Mouse (Mus musculus) stomach, postnatal 0 days (tissue): ENCODE data around the gene Syt1. TPM values are rescaled to one million over a fixed set of nuclear protein-coding genes. Genes with fewer than 3 reads are reported as not detected.

Source experiments
- ATAC-seq: fragments of 200-750 bp; cut with Nextera tagmentation; 2 replicates; pipeline ENCODE4 v1.8.0; 2017; ENCODE audit not compliant: low FRiP score, low TSS enrichment
- DNase-seq: peaks from one replicate; pipeline ENCODE4 v3.0.0-alpha.2; 2016; ENCODE audit warnings: low spot score
- H3K27ac ChIP-seq: fragments of 300-500 bp; sonication (generic); replicated peaks from 2 replicates; pipeline ENCODE4 v1.5.1; 2014; ENCODE audit warnings: mild to moderate bottlenecking, control low read depth
- H3K27me3 ChIP-seq: fragments of 300-500 bp; sonication (generic); 2 replicates; pipeline ENCODE4 v1.6.1; 2014; ENCODE audit warnings: low read length; ENCODE audit not compliant: control insufficient read depth, insufficient read depth
- H3K36me3 ChIP-seq: fragments of 300-500 bp; sonication (generic); 2 replicates; pipeline ENCODE4 v1.6.1; 2014; ENCODE audit warnings: low read length, mixed read lengths; ENCODE audit not compliant: control insufficient read depth, insufficient read depth
- H3K4me1 ChIP-seq: fragments of 300-500 bp; sonication (generic); replicated peaks from 2 replicates; pipeline ENCODE4 v1.6.1; 2014; ENCODE audit warnings: antibody characterized with exemption; ENCODE audit not compliant: control insufficient read depth, insufficient read depth
- H3K4me2 ChIP-seq: fragments of 300-500 bp; sonication (generic); replicated peaks from 2 replicates; pipeline ENCODE4 v1.6.1; 2014; ENCODE audit warnings: low read depth, mild to moderate bottlenecking, control low read depth, moderate library complexity
- H3K4me3 ChIP-seq: fragments of 300-500 bp; sonication (generic); 2 replicates; pipeline ENCODE4 v1.5.1; 2014; ENCODE audit warnings: low read depth, low read length, control low read depth
- H3K9ac ChIP-seq: fragments of 300-500 bp; sonication (generic); 2 replicates; pipeline ENCODE4 v1.6.1; 2014; ENCODE audit warnings: mild to moderate bottlenecking, low read length, control low read depth, mixed read lengths
- H3K9me3 ChIP-seq: fragments of 300-500 bp; sonication (generic); 2 replicates; pipeline ENCODE4 v1.6.1; 2016; ENCODE audit warnings: low read length; ENCODE audit not compliant: control insufficient read depth
- CTCF ChIP-seq: IDR thresholded peaks from 2 replicates; pipeline ENCODE4 v1.5.1; 2016; ENCODE audit warnings: antibody characterized with exemption, low read depth, mild to moderate bottlenecking, moderate library complexity
- EP300 ChIP-seq: optimal IDR thresholded peaks from 2 replicates; pipeline ENCODE3; 2016; ENCODE audit warnings: antibody characterized with exemption
- WGBS: fragments of 180-500 bp; shearing (Covaris S2); extraction: QIAGEN DNeasy Blood & Tissue Kit; methylation state at CpG from one replicate; pipeline ENCODE4 v1.1.7; 2014; 5-methylcytosine and 5-hydroxymethylcytosine counted together
- polyA plus RNA-seq: library from polyadenylated mRNA; unstranded; fragments of >200 nt; fragmentation: Nextera tagmentation; extraction: Ambion mirVana; gene quantifications from 2 replicates; pipeline ENCODE4 v1.2.1, GENCODE M21; 2015

The Syt1 gene
- polyA plus RNA-seq, 1 experiment from 2014 or later, result 3.5 TPM

DNA sequence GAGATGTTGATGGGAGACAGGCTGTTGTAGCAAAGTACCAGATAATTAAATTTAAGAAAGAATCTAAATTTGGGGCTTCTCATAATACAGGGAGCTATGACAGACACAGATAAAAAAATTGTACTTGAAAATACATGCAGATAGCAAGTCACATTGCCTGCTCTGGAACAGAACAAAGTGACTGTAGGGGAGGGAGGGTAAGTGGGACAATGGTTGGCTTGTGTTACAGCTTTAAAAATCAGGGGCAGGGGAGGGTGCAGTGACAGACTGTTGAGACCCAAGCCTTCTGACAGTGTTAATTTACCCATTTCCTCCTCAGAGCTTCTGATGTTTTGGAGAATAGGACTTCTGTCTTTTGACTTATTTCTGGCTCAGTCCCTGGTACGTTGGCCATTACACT is 126.3 kb downstream of the Syt1 start:
- no peaks in the 10 kb centered on the region for H3K4me1 ChIP-seq
- H3K4me3 ChIP-seq, result no peak overlapping the region
- 81% methylated on average over 1 of the region's 1 CpGs for WGBS
- H3K27me3 ChIP-seq, result no peaks in the 10 kb centered on the region
- no peak overlapping the region for H3K4me2 ChIP-seq
- no peaks in the 10 kb centered on the region for H3K36me3 ChIP-seq
- H3K9me3 ChIP-seq, result no peaks in the 10 kb centered on the region
- TF ChIP-seq CTCF (no peak), EP300 (no peak)
- ATAC-seq (no peak), DNase-seq (no peak)
- no peak overlapping the region for H3K27ac ChIP-seq
- no peak overlapping the region for H3K9ac ChIP-seq

DNA sequence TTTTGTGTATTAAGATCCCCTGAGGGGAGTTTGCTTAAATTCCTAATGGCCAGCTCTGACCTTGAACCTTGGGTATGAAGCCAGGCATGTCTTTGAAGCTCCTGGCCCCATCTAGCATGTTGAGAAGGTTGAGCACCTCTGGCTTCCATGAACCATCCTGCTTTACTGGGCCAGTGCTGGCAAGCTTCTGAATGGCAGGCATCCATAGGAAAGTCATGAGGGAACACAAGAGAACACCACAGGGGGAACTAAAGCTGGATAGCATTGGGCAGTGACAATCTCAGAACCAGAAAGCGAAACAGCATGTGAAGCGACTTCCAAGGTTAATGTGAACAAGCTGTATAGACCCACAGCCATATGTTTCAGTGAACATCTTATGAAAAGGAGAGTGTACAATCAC is 130.4 kb downstream of the Syt1 start:
- WGBS, result 93% methylated on average over 2 of the region's 2 CpGs
- no peak for ATAC-seq

DNA sequence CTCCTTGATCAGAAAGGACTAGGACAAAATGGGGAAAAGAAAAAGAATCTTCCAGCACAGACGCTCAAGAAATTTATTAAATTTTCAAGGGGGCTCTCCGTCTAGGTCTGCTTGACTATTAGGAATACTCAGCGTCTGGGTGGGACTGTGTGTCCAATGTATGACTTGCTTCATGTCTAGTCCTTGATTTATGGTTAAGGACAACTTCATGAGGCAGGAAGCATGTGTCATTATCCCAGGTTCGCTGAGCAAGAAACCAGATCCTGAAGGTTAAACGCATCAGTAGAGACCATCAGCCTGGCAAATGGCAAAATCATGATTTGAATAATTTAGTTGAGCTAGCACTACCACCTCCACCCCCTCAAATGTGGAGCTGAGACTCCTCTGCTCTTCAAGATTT is 135.1 kb downstream of the Syt1 start:
- Histone ChIP-seq H3K9me3 (no peaks in the 10 kb centered on the region), H3K4me2 (no peak overlapping the region), H3K9ac (no peak overlapping the region), H3K36me3 (no peaks in the 10 kb centered on the region), H3K27ac (no peak overlapping the region), H3K4me1 (no peaks in the 10 kb centered on the region), H3K4me3 (no peak overlapping the region), H3K27me3 (no peaks in the 10 kb centered on the region)
- ATAC-seq, result no peak
- 86% methylated on average over 5 of the region's 5 CpGs for WGBS
- TF ChIP-seq EP300 (no peak), CTCF (no peak)
- no peak for DNase-seq

More for the DNA sequence above, 130.4 kb downstream of the Syt1 start:
- no peak overlapping the region for H3K4me3 ChIP-seq
- no peaks in the 10 kb centered on the region for H3K36me3 ChIP-seq
- no peaks in the 10 kb centered on the region for H3K9me3 ChIP-seq
- no peak overlapping the region for H3K27ac ChIP-seq
- no peak overlapping the region for H3K9ac ChIP-seq
- H3K4me2 ChIP-seq, result no peak overlapping the region
- TF ChIP-seq CTCF, result no peak
- TF ChIP-seq EP300, result no peak
- H3K4me1 ChIP-seq, result no peaks in the 10 kb centered on the region
- DNase-seq, result no peak
- H3K27me3 ChIP-seq, result no peaks in the 10 kb centered on the region

DNA sequence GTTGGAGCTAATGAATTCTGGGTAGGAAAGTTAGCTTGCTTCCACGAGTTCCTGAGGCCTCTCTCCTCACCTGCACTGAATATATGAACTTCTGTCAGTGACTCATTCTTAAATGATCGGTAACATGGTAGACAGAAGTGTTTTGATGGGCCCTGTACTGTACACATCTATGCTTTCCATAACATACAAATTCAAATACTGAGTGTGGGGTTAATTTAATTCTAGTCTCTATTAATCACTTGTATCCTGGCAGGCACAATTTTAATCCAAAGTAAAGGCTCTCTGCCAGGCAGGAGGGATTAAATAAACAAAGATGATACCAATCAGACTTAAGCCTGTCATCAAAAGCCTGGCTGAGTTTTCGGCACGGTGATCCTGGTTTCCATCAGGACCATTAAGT is 136.1 kb downstream of the Syt1 start:
- no peaks in the 10 kb centered on the region for H3K27me3 ChIP-seq
- H3K9me3 ChIP-seq, result no peaks in the 10 kb centered on the region
- DNase-seq, result no peak
- no peaks in the 10 kb centered on the region for H3K4me1 ChIP-seq
- no peak for TF ChIP-seq CTCF
- no peak for TF ChIP-seq EP300
- no peaks in the 10 kb centered on the region for H3K36me3 ChIP-seq
- no peak overlapping the region for H3K9ac ChIP-seq
- ATAC-seq, result no peak
- H3K4me3 ChIP-seq, result no peak overlapping the region
- 44% methylated on average over 4 of the region's 4 CpGs for WGBS
- H3K27ac ChIP-seq, result no peak overlapping the region
- no peak overlapping the region for H3K4me2 ChIP-seq

DNA sequence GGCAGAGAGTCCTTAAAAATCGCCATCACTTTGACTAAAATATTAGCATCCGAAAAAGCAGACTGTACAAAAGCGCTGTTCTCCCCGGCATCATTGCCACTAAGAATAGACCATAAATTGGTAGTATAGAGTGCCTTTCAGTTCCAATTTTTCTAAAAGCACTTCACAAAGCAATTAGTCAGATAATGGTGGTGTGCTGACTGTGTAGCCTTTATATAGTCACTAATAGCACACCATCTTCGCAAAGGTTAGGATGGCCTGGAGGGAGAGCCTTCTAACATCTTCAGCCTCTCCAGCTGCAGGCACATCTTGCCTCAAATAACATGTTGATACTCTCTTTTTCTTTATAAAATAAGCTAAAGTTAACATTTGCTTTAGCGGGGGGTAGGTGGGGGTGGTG is 138.4 kb downstream of the Syt1 start:
- Histone ChIP-seq H3K9me3 (no peaks in the 10 kb centered on the region), H3K36me3 (no peaks in the 10 kb centered on the region), H3K4me3 (no peak overlapping the region), H3K9ac (no peak overlapping the region), H3K4me2 (no peak overlapping the region), H3K27ac (no peak overlapping the region), H3K4me1 (no peaks in the 10 kb centered on the region), H3K27me3 (no peaks in the 10 kb centered on the region)
- DNase-seq (no peak), ATAC-seq (no peak)
- no peak for TF ChIP-seq EP300
- no peak for TF ChIP-seq CTCF
- 86% methylated on average over 6 of the region's 6 CpGs for WGBS

DNA sequence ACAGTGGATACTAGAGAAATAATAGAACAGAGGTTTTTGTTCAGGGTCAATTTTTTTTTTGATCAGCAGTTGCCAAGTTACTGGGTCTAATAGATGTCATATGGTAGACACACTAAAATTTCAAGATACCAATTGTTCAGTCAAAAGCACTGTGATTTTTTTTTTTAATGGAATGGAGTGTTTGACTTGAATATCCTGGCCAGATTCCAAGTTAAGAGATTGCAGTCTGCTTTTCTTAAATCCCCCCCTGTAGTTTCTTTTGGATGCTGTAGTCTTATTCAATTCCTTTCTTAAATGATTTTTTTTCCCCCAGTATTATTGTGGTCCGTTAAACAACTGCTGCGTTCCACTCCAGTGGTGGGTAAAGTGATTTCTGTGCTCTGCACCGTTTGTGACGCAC is 140.2 kb downstream of the Syt1 start:
- 74% methylated on average over 4 of the region's 4 CpGs for WGBS
- H3K9me3 ChIP-seq, result no peaks in the 10 kb centered on the region
- no peak for ATAC-seq

More for the DNA sequence above, 140.2 kb downstream of the Syt1 start:
- H3K27me3 ChIP-seq, result no peaks in the 10 kb centered on the region
- no peak overlapping the region for H3K4me2 ChIP-seq
- H3K27ac ChIP-seq, result no peak overlapping the region
- H3K4me1 ChIP-seq, result no peaks in the 10 kb centered on the region
- no peak overlapping the region for H3K4me3 ChIP-seq
- no peak for DNase-seq
- TF ChIP-seq EP300 (no peak), CTCF (no peak)
- H3K9ac ChIP-seq, result no peak overlapping the region
- no peaks in the 10 kb centered on the region for H3K36me3 ChIP-seq
